ENCODE assay signal across 12 mouse cellular contexts in the genomic region with DNA sequence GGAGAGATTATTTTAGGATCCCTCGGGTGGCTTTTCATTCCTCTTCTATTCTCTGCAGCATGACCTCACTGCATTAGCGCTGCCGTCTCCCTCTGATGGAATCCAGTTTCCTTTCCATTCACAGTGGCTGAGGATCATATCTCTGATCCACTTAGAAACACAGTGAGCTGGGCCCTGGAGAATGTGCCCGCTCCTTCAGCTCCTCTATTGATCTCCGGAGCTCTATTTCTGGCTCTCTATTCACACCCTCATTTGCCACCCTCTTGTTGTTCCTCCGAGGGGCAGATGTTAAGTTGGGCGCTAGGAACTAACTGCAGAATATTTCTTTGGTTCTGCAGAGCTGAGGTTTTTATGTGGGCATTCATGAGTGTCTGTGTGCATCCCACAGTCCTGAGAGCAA.
DNase-seq lines count a peak whose midpoint lies in the region; ATAC-seq and TF ChIP-seq lines count a peak whose summit lies in the region.
"Had no signal": no experiment of that assay in that cellular context is flagged by ENCODE, and none has a peak within 500 bp of the region (broad histone marks: within the 10 kb centered on the region; RNA-seq: fewer than 3 reads in every experiment).

No protein-coding gene starts in this region.

- 4% methylated on average over 7 of the region's 7 CpGs for WGBS in heart, adult 2 months
- WGBS in kidney, embryonic 16.5 days: 14% methylated on average over 7 of the region's 7 CpGs

- 0 out of 2 replicates have a peak overlapping the region, but pooled peaks have one; percentile 35 for H3K9ac ChIP-seq in heart, adult 2 months (ENCODE audit: low read depth, low read length)
- no peak overlapping the region for H3K9ac ChIP-seq in kidney, embryonic 16.5 days (replicated peaks; ENCODE audit: low read length)

- no peaks in the 10 kb centered on the region for H3K27me3 ChIP-seq in heart, adult 2 months (ENCODE audit: control insufficient read depth, insufficient read depth, low read length)
- no peaks in the 10 kb centered on the region for H3K27me3 ChIP-seq in kidney, embryonic 16.5 days (ENCODE audit: insufficient read depth, low read length)

- no peaks in the 10 kb centered on the region for H3K36me3 ChIP-seq in heart, adult 2 months (ENCODE audit: control insufficient read depth, insufficient read depth, low read length)
- H3K36me3 ChIP-seq in kidney, embryonic 16.5 days (ENCODE audit: insufficient read depth, low read length): no peaks in the 10 kb centered on the region

- no peak for TF ChIP-seq CTCF in brain, embryonic 14.5 days (IDR thresholded peaks at IDR 0.05; ENCODE audit: borderline replicate concordance, extremely low read depth, insufficient read depth, insufficient read length)
- no peak for TF ChIP-seq CTCF in heart, adult 2 months (IDR thresholded peaks at IDR 0.05)

- DNase-seq in gastrocnemius, adult 18-20 months (ENCODE audit: low spot score): peak; percentile 64
- DNase-seq in gastrocnemius, postnatal 4 days (ENCODE audit: low spot score in 2 of 2): no peak
- peak; percentile 32 for DNase-seq in brain, embryonic 14.5 days (ENCODE audit: low read depth)
- DNase-seq in heart, adult 2 months: peak; percentile 27 to 67
- DNase-seq in heart, postnatal 4 days: peak; percentile 66
- no peak for DNase-seq in spleen, postnatal 10 days (ENCODE audit: low spot score in 2 of 2)
- DNase-seq in B cell, adult 2 months: no peak
- DNase-seq: cerebellum, postnatal 25 days; lung, adult 18-20 months had no signal

- ATAC-seq in kidney, embryonic 16.5 days (ENCODE audit: low FRiP score, low TSS enrichment): no peak
- ATAC-seq: forebrain, embryonic 14.5 days had no signal

- no peak overlapping the region for H3K4me2 ChIP-seq in kidney, embryonic 16.5 days (replicated peaks; ENCODE audit: low read depth, low read length)

- H3K9me3 ChIP-seq in kidney, embryonic 16.5 days (ENCODE audit: low read length): no peaks in the 10 kb centered on the region

- H3K4me1 ChIP-seq in heart, adult 2 months (ENCODE audit: control insufficient read depth, insufficient read depth, low read length): peaks cover 2% of the 10 kb centered on the region
- 0 out of 2 replicates have a peak, but pooled peaks cover 4% of the 10 kb centered on the region for H3K4me1 ChIP-seq in kidney, embryonic 16.5 days (ENCODE audit: insufficient read depth, low read length)

- 0 out of 2 replicates have a peak overlapping the region, but pooled peaks have one; percentile 2 for H3K4me3 ChIP-seq in heart, adult 2 months
- no peak overlapping the region for H3K4me3 ChIP-seq in kidney, embryonic 16.5 days (ENCODE audit: low read length)
- H3K4me3 ChIP-seq: layer of hippocampus, adult 2 months had no signal

- intact Hi-C loops in heart, adult 2 months (cut with DNase I): loop anchor here (5.0 kb wide), 1 partner anchor 70 kb away; no protein-coding TSS in a partner anchor

- H3K79me2 ChIP-seq in heart, adult 2 months (replicated peaks; ENCODE audit: control insufficient read depth, insufficient read depth, low read length): no peaks in the 10 kb centered on the region

- no peak for TF ChIP-seq POLR2A in brain, embryonic 14.5 days (IDR thresholded peaks at IDR 0.05; ENCODE audit: borderline replicate concordance, extremely low read depth, insufficient read depth, insufficient read length, poor library complexity, severe bottlenecking)
- TF ChIP-seq POLR2A in heart, adult 2 months (IDR thresholded peaks at IDR 0.05; ENCODE audit: insufficient read depth, low read depth, low read length): no peak

- peak overlapping the region; percentile 84 for H3K27ac ChIP-seq in heart, adult 2 months
- H3K27ac ChIP-seq in kidney, embryonic 16.5 days (ENCODE audit: low read length): no peak overlapping the region
- H3K27ac ChIP-seq: layer of hippocampus, adult 2 months had no signal

- 0 out of 2 replicates have a peak, but pooled peaks have one; percentile 39 for TF ChIP-seq EP300 in heart, adult 2 months (IDR thresholded peaks at IDR 0.05; ENCODE audit: insufficient read depth, low read depth, low read length)

Comparison
In these comparisons a context has a peak if more than half of its experiments do, and no peak if none do; other contexts are left out.
1. DNase-seq: peak in gastrocnemius, adult 18-20 months (single experiment), brain, embryonic 14.5 days (single experiment), heart, adult 2 months (2 of 2) and heart, postnatal 4 days (single experiment); none in gastrocnemius, postnatal 4 days (0 of 2), spleen, postnatal 10 days (0 of 2) and B cell, adult 2 months (0 of 2).